Mouse (Mus musculus) layer of hippocampus, postnatal 36 days (tissue): ENCODE measurements around the gene Cdh23. TPM values are rescaled to one million over a fixed set of nuclear protein-coding genes. Genes with fewer than 3 reads are reported as not detected.

Source experiments
- DNase-seq, 2 experiments: peaks; one replicate each; pipeline ENCODE4 v3.0.0; 2022
- total RNA-seq, 2 experiments: library from RNA; stranded (reverse); gene quantifications; 2 replicates each; pipeline ENCODE4 v1.2.3; 2021

Gene Cdh23
- total RNA-seq, 2 experiments from 2014 or later = 1.7 to 3.5 TPM

DNA sequence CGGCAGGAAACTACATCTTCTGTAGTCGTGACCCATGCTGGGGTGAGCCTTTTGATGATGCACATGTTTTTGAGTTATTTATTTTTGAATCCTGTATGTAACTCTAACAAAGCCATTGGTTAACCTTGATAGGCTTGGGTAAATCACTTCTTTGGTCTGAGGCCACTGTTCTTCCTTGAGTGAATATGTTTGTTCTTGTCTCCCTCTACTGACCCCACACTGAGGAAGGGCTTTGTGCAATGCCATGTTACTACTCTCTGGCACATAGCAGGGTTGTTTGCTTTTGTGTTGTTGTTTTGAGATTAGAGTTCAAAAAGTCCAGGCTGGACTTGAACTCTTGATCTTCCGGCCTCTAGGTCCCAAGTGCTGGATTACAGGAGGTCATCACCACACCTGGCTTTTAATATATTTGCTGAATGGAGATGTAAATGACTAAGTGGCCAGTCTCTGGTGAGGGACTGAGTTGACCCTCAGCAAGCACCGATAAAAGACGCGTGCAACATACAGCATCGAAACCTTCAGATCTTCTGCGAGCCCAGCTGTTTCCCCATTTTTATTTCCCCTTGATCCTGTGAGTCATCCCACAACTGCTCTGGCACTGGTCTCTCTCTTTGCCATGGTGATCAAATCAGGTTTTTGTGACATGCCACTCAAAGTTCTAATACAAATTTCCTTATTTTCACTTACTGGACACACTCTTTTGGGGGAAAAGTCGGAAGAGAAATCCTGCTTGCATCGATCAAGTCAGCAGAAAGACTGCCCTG, 298.1 kb downstream of the Cdh23 start:
- no peak for DNase-seq

DNA sequence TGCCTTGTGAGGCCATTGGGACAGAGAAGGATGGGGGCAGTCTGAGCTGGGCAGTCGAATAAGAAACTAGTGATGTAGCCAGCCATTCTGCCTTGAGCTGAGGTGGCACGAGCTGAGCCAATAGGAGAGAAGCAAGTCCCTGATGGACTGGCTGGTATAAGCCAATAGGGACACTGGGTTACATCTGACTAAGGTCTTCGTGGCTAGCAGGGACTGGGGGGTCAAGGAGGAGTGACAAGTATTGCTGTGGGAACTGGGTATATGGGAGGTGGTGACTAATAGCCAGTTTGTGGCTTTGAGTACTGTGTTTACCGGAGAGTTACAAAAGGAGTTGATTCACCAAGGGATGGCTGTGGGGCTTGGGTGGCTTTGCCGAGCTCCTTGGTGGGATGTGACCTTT, 300.7 kb downstream of the Cdh23 start:
- no peak for DNase-seq

DNA sequence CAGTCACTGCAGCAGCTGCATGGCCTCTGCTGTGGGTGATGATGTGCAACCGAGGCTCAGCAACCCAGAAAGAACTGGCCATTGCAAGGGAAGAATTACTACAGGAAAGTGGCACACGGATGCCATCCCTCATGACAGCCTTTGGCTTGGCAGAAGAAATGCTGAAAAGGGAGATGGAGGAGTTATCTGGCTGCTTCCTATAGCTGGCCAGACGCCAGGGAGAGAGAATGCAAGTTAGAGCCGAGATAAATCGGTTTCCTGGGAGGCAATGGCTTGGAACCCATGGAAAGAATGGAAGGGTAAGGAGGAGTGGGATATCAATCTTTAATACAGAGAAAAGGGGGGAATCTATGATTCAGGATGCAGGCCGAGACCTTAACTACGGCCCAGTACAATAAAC, 301.4 kb downstream of the Cdh23 start:
- DNase-seq = no peak

DNA sequence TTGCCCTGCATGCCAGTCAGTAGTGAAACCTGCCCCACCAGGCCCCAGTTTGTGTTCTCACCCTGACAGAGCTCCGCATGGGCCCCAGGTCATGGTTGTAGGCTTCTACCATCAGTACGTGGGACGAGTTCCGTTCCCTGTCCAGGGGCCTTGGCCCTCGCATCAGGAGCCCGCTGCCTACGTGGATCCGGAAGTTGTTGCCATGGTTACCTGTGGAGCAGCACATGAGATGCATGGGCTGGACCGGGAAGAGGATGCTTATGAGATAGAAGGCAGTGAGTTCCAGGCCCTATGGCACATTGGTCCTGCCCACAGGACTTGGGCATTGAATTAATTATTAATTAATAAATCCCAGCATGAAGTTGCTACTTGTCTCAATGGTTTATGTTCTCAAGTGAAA, 304.6 kb downstream of the Cdh23 start:
- no peak for DNase-seq

DNA sequence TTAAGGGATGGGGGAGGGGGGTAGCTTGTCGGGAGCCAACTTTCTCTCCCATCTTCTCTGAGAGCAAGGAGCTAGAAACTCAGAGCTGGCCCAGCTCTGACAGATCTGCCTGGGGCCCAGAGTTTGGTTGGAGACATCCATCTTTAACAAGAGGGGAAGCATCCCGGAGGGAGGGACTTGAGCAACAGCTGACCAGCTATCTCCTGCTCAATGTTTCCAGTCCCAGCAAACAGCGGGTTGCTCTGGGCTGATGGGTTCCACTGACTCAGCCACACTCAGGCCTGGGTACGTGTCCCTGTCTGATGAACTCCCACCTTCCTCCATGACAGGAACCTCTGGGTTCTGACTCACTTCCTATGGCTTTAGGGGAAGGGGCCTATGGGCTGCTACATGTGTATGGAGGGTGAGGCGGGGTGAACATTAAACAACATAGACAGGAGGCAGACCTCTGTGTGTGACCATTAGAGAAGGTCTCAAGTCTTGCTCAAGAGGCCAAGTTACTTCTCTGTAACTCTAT, 305.3 kb downstream of the Cdh23 start:
- DNase-seq = no peak

DNA sequence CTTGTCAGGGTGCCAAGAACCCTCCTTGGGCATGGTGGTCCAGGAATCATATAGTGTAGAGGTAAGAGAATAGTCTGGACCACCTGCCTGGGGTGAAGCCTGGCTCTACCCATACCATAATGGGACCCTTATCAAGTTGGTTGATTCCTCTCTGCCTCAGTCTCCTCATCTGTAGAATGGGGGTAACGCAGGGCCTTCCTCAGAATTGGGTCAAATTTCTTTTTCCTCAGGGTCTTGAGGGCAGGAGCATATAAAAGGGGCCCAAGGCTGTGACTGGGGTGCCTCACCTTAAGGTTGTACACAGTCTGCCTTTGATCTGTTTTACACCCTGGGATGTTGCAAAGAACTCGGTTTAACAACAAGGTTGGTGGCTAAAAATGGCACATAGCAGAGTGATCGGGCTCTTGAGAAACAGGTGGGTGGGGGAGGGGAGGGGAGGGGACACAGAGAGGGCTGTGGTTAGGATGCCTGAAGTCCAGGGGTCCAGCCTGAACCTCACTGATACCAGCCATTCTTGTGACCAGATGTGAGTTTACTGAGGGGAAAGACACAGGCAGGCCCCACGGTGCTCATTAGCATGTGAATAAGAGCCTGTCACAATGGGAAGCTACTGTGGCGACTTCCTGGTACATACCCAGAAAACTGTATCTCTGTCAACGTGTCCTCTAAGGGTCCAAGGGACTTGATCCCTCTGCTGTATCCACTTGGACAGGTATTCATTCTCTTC, 305.9 kb downstream of the Cdh23 start:
- no peak for DNase-seq

DNA sequence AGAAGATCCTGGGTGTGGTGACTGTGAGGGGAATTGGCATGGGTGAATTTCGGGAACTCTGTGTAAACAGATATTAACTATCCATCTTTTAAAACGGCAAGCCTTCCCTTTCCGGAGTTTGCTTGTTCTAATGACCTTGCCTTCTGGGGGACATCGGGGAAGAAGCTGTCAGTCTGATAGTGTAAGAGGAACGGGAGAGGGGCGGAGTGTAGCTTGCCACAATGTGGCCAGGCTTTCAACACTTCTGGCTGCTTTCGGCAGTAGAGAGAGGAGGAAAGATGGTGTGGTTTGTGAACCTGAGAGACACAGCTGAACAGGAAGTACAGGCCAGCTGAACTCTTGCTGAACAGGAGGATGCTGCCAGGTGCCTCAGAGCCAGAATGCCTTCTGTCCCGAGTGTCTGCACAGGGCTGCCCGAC, 306.8 kb downstream of the Cdh23 start:
- no peak for DNase-seq

DNA sequence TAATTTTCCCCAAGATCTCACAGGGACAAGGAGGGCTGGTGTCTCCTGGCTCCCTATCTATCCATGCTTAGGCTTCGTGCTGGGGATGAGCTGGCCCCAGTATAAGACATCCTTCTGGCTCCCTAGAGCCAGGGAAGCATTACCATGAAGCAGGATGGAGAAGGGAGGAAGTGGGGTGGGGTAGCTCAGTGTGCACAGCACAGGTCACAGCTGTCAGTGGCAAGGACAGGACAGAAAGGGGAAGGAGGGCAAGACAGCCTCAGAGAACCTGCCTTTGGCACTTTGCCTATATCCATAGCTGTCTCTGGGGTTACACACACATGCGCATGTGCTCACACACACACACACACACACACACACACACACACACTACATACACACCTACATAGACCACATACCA, 308.0 kb downstream of the Cdh23 start:
- DNase-seq = no peak

DNA sequence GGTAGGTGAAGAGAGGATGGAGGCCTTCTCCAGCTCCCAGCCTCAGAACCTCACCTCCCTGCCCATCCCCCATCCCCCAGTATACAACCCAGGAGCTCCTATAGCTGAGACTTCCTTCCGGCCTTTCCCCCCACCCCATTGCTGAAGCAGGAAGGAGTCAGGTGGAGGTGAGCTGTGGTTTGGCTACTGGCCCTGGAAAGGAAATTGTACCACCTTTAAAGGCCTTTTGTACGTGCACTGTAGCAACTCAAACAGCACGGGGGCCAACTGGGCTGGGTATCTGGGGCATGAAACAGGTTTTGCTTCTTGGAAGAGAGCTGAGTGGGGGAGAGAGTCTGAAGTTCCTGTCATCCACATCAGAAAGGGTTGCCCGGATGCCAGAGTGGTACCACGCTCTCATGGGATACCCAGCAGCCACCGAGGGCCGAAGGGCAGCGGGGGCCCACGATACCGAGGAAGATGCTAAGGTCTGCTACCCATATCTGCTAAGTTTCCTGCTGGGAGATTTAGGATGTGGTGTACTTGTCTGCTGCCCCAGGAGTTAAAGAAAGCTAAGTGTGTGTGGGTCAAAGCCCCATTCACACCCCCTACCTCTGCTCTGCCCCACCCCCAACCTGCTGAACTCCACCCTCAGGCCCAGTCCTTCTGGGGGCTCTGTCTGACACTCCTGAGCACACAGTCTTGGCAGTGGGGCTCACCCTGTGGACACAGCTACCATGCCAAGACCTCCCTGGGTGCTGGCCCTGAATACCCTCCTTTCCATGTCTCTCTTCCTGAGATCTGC, 315.0 kb downstream of the Cdh23 start:
- DNase-seq = no peak

DNA sequence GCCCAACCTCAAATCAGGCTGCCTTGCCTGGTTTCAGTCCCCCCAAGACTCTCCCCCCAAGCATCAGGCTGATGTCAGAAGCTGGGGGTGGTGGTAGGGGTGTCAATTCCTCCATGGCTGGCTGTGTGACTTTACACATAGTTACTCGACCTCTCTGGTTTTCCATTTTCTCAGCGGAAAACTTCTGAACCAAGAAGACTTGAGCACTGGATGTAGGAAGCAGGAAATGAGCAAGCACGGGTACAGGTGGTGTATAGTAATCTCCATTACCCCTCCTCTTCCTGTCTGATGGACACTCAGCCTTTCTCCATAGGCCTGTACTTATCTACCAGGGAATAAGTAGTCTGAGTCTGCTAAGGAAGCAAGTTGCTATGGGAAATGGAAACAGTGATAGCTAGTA, 316.1 kb downstream of the Cdh23 start:
- DNase-seq = no peak

DNA sequence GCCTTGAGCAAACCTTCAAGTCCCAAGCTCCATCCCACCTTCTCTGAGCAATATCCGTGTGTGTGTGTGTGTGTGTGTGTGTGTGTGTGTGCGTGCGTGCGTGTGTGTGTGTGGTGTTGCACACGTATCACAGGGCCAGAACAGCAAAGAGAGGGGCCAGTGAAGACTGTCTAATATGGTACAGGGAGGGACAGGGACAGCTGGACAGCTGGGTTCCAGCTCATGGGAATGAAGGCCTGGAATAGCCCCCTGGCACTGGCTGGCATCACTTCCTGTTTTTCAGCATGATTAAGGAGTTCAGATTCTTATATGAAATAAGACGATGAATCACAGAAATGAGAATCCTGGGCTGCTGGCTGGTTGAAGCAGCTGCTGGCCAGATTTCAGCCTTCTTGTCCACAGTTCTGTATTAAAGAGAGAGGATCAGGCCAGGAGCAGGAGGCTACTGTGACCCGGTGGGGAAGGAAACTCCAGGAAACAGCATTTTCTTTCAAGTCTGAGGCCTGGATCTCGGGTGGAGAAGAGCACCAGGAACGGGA, 316.8 kb downstream of the Cdh23 start:
- no peak for DNase-seq

DNA sequence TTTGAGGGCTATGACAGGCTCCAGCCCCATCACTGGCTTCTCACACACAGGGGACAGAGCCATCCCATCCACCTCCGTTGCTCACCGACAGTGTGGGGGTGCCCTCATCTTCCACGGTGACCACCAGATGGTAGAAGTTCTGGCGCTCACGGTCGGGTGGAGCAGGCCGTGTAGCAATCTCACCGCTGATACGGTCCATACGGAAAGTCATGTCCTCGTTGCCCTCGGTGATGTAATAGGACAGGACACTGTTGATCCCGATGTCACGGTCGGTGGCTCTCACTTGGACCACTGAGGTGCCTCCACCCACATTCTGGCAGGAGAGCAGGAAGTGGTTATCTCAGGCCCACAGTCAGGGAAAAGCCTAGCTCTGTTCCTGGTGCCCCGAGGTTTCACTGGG, 319.6 kb downstream of the Cdh23 start:
- no peak for DNase-seq

DNA sequence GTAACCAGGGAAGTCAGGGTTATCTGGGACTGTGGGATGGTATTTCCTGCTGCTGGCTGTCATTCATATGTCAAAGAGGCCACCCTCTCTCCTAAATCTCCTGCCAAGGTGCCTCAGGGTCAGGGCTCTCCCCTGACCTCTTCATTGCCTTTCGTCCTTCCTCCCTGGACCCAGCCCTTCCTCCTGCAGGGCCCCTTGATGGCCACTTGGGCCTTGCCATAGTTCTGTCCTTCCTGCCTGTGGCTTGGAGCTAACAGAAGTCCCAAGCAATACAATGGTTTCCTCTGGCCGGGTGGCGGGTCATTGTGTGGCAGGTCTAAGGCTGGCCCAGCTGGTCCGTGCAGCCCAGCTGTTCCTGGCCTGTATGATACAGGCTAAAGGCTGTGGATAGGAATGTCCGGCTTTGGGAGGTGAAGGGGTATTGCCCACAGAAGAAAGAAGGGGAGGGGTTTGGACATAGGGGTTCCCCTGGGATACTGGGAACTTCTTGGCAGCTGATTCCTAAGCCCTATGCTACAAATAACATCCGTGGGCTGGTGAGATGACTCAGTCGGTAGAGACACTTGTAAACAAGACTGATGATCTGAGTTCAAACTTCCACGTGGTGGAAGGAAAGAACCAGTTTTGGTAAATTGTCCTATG, 322.2 kb downstream of the Cdh23 start:
- DNase-seq = no peak

DNA sequence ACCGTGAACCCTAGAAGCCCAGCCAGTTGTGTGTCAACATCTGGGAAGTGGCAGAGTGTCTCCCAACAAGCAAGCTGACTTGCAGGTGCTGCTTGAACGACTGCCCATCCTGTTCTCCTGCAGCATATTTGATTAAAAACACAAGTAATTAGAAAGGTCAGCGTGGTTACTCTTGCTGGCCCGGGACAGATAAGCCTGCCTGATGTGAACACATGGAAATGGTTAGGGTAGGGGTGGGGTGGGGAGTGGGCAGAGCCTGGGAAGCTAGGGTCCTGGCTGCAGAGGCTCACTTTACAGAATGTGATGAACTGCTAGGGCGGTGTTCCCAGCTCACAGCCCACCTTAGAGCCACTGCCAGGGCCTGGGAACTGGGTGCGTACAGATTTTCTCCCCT, 322.8 kb downstream of the Cdh23 start:
- DNase-seq = no peak

DNA sequence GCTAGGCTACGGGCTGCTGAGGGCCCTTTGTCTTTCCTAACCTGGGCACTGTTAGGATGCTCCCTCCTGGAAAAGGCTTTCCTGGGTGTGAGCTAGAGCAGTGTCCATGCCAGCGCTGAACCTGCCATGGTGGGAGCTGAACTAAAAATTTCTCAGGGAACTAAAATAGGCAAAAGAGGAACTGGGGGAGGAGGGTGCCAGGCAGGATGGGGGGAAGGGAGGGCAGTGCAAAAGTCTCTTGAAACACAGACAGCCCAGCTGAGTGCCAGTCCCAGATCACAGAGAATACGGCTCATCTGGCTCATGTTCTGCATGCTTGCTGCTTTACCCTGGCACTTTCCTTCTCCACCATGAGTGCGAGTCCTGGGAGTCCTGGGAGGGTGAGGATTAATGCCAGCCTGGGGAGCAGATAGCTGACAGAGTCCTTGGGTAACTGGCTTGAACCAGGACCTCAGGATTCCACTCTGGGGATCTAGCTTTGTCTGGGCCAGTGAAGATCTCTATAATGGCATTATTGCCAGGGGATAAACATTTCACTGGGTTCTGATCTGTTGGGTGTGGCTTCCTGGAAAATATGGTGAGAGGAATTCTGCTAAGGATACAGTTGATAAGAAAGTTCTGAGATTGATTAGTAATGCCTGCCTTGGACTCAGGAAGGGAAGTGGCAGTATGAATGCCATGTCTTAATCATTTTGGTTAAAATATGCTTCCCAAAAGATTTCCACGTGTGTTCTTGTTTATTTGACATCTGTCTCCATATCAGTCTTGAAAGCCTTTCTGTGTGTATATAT, 324.5 kb downstream of the Cdh23 start:
- DNase-seq = no peak

DNA sequence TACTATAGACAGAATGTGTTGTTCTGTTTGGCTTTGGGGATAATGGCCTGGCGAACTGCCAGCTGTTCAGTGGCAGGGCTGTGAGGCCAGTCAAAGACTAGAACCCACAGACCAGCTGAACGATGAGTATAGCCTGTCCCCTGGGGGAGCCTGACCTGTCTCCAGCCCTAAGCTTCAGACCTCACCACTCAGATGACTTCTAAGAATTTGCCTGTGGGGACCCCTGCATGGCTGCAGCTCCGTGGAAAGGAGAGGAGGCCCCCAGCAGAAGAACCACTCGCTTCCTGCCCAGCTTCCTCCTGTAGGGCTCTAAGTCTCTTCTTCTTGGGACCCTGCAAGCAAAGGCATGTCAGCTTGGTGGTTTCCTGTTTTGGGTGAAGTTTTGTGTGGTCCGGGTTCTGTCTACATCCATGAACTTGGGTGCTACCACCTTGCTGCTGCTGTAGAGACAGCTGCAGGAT, 325.7 kb downstream of the Cdh23 start:
- DNase-seq = no peak

DNA sequence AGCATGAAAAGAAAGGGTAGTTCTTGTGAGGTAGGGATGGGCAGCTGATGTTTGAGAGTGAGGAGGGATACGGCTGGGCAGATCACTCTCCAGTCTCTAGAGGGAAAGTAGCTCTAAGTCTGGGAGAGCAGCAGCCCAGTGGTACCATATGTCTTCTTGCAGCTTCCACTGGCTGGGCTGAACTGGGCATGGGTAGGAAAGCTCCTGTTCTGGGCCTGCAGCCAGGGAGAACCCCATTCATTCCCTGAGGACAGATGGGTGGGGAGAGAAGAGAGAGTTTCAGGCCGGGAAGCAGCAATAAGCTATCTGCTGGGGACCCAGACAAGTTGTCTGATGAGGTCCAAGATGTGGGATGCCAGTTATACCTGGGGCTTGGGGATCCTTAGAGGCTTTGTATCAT, 326.2 kb downstream of the Cdh23 start:
- DNase-seq = peak; percentile 36 to 47

DNA sequence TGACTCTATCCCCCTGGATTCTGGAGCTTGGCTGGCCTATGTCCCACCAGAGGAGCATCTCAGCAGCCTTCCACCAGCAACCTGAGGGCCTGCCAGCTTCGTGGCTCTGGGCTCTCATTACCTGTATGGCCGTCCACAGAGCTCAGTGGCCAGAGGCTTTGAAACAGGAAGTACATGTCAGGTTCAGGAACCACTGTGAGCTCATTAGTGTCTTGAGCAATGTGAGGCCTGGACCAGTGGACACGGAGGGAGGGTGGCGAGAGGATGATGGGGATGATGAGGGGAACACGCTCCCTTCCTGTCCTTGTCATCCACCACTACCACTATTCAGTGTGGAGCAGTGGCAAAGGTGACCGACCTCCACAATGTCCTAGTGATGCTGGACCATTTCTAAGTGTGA, 326.9 kb downstream of the Cdh23 start:
- DNase-seq = no peak

DNA sequence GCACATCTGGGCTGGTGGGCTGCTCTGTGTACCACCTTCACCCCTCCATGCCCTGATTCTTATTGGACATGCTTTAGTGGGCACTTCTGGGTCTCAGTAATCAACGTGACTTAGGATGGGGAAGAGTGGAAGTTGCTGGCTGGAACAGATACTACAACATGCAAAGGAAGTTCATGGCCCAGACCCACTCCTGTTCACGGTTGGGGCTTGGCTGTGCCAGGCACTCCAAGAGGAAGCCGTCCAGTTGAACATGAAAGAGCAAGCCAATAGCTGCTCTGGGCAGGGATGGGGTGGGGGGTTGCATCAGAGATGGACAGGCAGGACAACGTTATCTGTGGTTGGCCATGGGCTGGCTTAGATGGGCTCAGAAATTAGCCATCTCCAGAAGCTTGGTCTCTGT, 328.4 kb downstream of the Cdh23 start:
- DNase-seq = no peak

DNA sequence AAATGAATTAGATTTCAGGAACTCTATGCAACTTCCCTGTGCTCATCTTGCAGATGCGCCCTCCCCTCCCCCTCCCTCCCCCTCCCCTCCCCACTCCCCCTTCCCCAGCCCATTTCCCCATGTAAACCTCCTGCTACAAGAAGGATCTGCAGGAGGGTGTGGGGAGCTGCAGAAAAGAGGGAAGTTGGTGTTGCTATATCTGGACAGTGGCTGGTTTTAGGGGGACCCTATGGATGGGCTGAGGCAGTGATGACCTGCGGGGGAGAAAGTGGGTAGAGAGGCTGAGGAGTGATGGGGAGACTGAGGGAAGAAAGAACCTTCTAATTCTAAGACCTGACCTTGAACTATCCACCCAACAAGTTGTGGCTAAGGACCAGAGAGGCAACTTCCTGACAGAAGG, 329.1 kb downstream of the Cdh23 start:
- no peak for DNase-seq

DNA sequence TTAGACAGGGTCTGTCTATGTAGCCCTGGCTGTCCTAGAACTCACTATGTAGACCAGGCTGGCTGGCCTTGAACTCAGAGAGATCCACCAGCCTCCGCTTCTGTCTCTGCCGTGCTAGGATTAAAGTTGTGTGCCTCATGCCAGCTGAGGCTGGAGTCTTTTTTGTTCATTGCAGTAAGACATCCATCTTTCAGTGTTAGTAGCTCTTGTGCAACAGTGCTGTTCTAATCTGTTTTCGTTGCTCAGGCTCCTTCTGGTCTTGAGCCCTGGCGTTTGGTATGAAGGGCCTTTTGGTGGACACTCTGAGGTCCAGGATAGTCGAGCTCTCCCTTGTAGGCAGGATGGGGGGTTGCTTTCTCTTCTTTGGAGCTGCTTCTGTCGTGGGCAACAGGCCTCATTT, 332.9 kb downstream of the Cdh23 start:
- no peak for DNase-seq

DNA sequence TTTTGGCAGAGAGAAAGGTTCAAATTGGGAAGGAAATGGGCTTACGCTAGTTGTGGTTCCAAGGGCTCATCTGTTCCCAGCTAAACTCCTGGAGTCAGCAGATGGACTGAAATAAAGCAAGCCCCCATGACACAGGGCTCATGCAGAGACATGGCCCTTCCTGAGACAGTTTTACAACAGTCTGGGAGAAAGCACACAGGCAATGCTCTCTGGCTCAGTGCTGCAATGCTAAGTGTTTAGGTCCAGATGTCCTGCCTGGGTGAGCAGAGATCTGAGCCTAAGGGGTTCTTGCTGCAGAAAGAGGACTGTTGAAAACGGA, 334.0 kb downstream of the Cdh23 start:
- DNase-seq = no peak
